Mouse (Mus musculus) kidney, embryonic 15.5 days (tissue): ENCODE results near the gene Hand2. TPM values are rescaled to one million over a fixed set of nuclear protein-coding genes. Genes with fewer than 3 reads are reported as not detected.

ENCODE experiments used
- ATAC-seq: fragments of 200-750 bp; cut with Nextera tagmentation; replicated peaks from 2 replicates; pipeline ENCODE4 v1.8.0; 2017; ENCODE audit warnings: moderate TSS enrichment; ENCODE audit not compliant: low FRiP score
- H3K27ac ChIP-seq: fragments of 300-500 bp; sonication (generic); 2 replicates; pipeline ENCODE4 v1.5.1; 2015; ENCODE audit warnings: mild to moderate bottlenecking, inconsistent platforms
- H3K27me3 ChIP-seq: fragments of 300-500 bp; sonication (generic); 2 replicates; pipeline ENCODE4 v1.6.1; 2015; ENCODE audit warnings: inconsistent platforms
- H3K36me3 ChIP-seq: fragments of 300-500 bp; sonication (generic); 2 replicates; pipeline ENCODE4 v1.6.1; 2015; ENCODE audit warnings: inconsistent platforms
- H3K4me1 ChIP-seq: fragments of 300-500 bp; sonication (generic); 2 replicates; pipeline ENCODE4 v1.6.1; 2015; ENCODE audit warnings: inconsistent platforms
- H3K4me2 ChIP-seq: fragments of 300-500 bp; sonication (generic); 2 replicates; pipeline ENCODE4 v1.6.1; 2015; ENCODE audit warnings: moderate library complexity, mild to moderate bottlenecking, inconsistent platforms
- H3K4me3 ChIP-seq: fragments of 300-500 bp; sonication (generic); replicated peaks from 2 replicates; pipeline ENCODE4 v1.5.1; 2015; ENCODE audit warnings: mild to moderate bottlenecking, inconsistent platforms
- H3K9ac ChIP-seq: fragments of 300-500 bp; sonication (generic); 2 replicates; pipeline ENCODE4 v1.6.1; 2015; ENCODE audit warnings: mild to moderate bottlenecking, inconsistent platforms
- H3K9me3 ChIP-seq: fragments of 300-500 bp; sonication (generic); replicated peaks from 2 replicates; pipeline ENCODE4 v1.6.1; 2016; ENCODE audit warnings: inconsistent platforms
- WGBS: fragments of 180-500 bp; shearing (Covaris S2); methylation state at CpG from one replicate; pipeline ENCODE4 v1.1.7; 2015; ENCODE audit warnings: mixed read lengths; 5-methylcytosine and 5-hydroxymethylcytosine counted together
- polyA plus RNA-seq: library from polyadenylated mRNA; unstranded; fragments of >200 nt; fragmentation: Nextera tagmentation; extraction: Ambion mirVana; gene quantifications from 2 replicates; pipeline ENCODE4 v1.2.1, GENCODE M21; 2015

The Hand2 gene
- polyA plus RNA-seq, 1 experiment from 2014 or later, result 1.7 TPM

DNA sequence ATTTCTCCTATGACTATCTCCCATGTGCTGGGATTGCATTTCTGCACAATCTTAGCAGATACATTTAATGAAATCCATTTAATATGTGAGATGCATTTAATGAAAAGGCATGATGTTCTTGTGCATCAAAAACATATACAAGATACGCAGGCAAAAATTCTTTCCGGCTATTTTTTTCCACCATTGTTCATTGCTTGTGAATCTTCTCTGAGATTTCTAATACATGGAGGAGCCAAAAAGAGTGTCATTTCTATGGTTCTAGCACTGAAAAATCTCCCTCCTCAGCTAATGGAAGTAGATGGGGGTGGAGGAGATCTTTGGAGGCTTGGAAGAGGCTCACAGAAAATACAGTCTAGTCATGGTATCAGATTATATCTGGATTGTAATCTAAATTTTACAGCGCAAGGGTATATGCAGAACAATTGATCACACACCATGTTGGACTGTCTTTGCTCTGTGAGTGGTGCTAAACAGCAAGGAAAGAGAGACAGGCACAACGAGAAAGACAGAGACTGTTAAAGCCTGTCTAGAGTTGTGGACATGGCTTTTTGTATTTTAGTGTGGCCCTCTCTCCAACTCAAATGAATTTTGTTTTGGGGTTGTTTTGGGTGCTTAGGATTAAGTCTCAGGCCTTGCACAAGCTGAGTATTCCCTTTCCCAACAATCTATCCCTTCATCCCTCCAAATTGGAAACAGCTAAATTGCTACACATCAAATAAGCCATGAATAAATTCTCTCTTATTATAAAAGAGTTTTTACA, 16.7 kb downstream of the Hand2 start:
- no peak for ATAC-seq
- WGBS, result 36% methylated on average over 4 of the region's 4 CpGs
- H3K4me1 ChIP-seq, result peaks cover 22% of the 10 kb centered on the region
- no peak overlapping the region for H3K9ac ChIP-seq
- no peaks in the 10 kb centered on the region for H3K9me3 ChIP-seq
- peaks cover 100% of the 10 kb centered on the region for H3K27me3 ChIP-seq
- no peak overlapping the region for H3K27ac ChIP-seq
- no peak overlapping the region for H3K4me3 ChIP-seq
- H3K36me3 ChIP-seq, result no peaks in the 10 kb centered on the region
- H3K4me2 ChIP-seq, result no peak overlapping the region

DNA sequence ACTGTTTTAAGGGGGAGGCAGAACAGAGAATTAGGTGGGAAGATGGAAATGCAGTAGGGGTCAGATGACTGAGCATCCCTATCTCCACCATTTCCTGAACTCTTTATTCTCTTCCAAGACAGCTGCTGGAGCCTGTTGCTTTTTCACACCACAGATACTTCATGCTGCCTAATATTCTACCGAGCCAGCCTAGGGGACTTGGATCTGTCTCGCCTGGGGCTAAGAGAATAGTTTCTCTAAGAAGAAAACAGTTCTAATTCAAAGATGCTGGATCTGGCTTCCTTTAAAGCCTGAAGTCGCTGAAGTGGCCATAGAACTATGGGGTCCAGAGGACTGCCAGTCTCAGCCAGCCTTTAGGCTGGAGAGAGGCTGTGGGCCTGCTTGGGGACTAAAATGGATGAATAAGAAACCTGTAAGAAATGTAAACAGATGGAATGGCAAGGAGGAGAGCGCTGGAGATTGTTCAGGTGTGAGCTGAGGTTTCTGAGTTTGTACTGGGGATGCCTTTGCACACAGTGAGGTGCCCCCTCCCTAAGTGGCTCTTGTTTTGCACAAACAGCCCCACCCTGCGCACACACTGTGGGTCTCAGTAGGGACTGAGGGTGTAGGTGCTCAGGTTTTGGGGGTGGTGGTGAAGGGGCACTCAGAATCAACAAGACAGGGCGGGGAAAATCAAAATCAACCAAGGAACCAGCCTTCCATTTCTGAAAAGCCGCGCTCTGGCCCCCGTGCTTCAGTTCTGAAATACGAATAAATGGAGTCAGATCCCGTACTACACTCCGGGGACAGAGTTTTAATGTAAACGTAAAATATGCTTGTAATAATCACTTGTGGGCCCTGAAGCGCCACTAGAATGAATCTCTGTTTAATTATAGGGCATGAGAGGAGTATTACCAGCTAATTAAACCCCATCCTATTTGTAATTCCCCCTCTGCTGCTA, 19.2 kb downstream of the Hand2 start:
- no peak overlapping the region for H3K27ac ChIP-seq
- H3K9me3 ChIP-seq, result no peaks in the 10 kb centered on the region
- peaks cover 100% of the 10 kb centered on the region for H3K27me3 ChIP-seq
- ATAC-seq, result no peak
- peaks cover 13% of the 10 kb centered on the region for H3K4me1 ChIP-seq
- H3K9ac ChIP-seq, result no peak overlapping the region
- WGBS, result 8% methylated on average over 14 of the region's 14 CpGs
- no peak overlapping the region for H3K4me2 ChIP-seq
- H3K36me3 ChIP-seq, result no peaks in the 10 kb centered on the region
- H3K4me3 ChIP-seq, result no peak overlapping the region

- Histone ChIP-seq H3K9ac (no peak overlapping the region), H3K36me3 (no peaks in the 10 kb centered on the region), H3K4me2 (peak overlapping the region; percentile 57), H3K4me1 (peaks cover 13% of the 10 kb centered on the region), H3K27me3 (peaks cover 100% of the 10 kb centered on the region), H3K9me3 (no peaks in the 10 kb centered on the region), H3K27ac (no peak overlapping the region), H3K4me3 (peak overlapping the region; percentile 30)
- peak; percentile 61 for ATAC-seq
- 2% methylated on average over 41 of the region's 41 CpGs for WGBS
These were observed 20.2 kb downstream of the Hand2 start for GRCm38 (mm10) chr8:57340840-57341540.

DNA sequence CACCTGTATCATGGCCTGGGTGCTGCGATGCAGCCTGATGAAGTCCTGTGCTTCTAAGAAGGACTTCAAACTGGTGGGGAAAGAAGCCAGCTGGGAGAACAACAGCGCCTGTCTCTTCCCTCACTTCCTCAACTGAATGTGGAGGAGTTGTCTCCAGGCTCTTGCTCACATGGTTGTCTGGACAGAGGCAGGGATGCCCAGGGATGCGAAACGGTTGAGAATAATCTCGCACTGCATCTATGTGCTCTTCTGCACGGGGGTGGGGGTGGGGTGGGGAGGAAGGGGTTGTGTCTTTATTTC, 20.7 kb downstream of the Hand2 start:
- Histone ChIP-seq H3K9ac (no peak overlapping the region), H3K36me3 (no peaks in the 10 kb centered on the region), H3K4me1 (peaks cover 13% of the 10 kb centered on the region), H3K27ac (no peak overlapping the region), H3K9me3 (no peaks in the 10 kb centered on the region), H3K4me3 (no peak overlapping the region), H3K27me3 (peaks cover 100% of the 10 kb centered on the region), H3K4me2 (peak overlapping the region; percentile 57; the same call in 1 of the 2 replicates)
- WGBS, result under 1% methylated on average over 6 of the region's 6 CpGs
- no peak for ATAC-seq

- 4% methylated on average over 12 of the region's 12 CpGs for WGBS
- no peak overlapping the region for H3K4me3 ChIP-seq
These were observed 21.8 kb downstream of the Hand2 start for GRCm38 (mm10) chr8:57342386-57343090.

DNA sequence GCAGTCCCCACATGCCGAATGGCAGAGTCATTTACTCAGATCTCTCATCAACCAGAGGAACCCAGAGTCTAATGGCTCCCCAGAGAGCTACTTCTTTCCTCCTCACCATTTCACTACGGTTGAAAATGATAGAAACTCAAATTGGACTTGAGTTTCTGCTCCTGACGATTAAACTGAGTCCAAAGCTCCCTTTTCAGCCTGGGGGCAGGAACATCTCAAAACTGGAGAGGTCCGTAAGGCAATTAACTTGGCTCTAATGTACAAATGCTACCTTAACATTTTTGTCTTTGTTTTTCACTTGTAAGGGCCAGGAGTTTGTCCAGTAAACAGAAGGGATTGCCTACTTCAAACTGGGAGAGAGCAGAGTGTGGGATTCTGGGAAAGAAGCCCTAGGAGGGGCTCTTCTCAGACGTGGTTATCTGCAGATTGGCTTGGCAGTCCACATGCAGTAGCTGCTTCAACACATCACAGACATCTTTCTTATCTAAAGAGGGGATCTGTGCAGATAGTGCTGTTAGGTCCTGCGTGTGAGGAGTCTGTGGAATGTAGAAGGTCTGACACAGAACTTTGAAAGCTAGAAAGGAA, 23.0 kb downstream of the Hand2 start:
- H3K9me3 ChIP-seq, result no peaks in the 10 kb centered on the region
- peaks cover 100% of the 10 kb centered on the region for H3K27me3 ChIP-seq
- H3K36me3 ChIP-seq, result no peaks in the 10 kb centered on the region
- no peak for ATAC-seq
- H3K4me3 ChIP-seq, result no peak overlapping the region
- peaks cover 14% of the 10 kb centered on the region for H3K4me1 ChIP-seq
- 6% methylated on average over 6 of the region's 6 CpGs for WGBS
- no peak overlapping the region for H3K4me2 ChIP-seq
- H3K27ac ChIP-seq, result no peak overlapping the region
- H3K9ac ChIP-seq, result no peak overlapping the region

More at GRCm38 (mm10) chr8:57342386-57343090, 21.8 kb downstream of the Hand2 start:
- Histone ChIP-seq H3K4me2 (no peak overlapping the region), H3K9ac (no peak overlapping the region), H3K27me3 (peaks cover 100% of the 10 kb centered on the region), H3K36me3 (no peaks in the 10 kb centered on the region), H3K9me3 (no peaks in the 10 kb centered on the region), H3K27ac (no peak overlapping the region), H3K4me1 (peaks cover 13% of the 10 kb centered on the region)
- no peak for ATAC-seq

DNA sequence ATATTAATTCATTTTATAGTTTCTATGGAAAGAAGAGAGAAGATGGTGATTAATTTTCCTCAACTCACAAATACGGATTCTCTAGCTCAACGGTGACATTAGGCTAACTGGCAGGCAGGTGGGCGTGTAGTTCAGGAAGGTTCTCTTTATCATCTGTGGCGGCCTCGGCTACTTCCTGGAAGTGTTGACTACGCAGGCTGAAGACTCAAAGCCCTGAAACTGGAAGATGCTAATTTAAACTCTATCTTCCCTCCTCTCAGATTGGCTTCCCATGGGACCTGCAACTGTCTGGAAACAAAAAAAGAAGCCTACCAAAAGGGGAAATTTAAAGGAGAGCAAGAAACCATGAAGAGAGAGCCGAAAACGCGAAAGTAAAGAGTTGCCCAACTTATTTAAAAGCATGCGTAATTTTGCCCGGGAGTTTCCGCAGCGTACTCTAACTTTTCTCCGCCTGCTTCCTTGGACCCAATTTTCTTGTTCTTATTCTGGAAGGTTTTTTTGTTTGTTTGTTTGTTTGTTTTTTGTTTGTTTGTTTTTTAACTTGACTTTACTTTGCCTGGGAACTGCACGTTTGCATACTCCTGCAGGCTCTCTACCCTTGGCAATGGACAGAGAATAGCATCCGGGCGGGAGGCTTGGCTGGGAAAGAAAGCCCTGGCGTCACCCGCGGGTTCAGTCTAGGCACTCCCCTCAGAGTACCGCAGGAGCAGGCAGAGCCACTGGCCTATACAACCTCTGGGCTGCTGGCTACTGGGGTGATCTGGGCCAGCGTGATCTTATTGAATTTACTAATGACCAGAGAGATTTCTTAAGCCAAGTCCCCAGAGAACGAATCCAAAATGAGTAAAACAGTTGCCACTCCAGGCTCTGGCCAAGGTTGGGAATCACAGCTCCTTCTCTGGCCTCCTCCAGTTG, 24.4 kb downstream of the Hand2 start:
- H3K27me3 ChIP-seq, result peaks cover 100% of the 10 kb centered on the region
- ATAC-seq, result no peak
- peaks cover 17% of the 10 kb centered on the region for H3K4me1 ChIP-seq
- 2% methylated on average over 23 of the region's 23 CpGs for WGBS
- no peak overlapping the region for H3K9ac ChIP-seq
- H3K27ac ChIP-seq, result no peak overlapping the region
- H3K9me3 ChIP-seq, result no peaks in the 10 kb centered on the region
- H3K4me2 ChIP-seq, result no peak overlapping the region
- no peak overlapping the region for H3K4me3 ChIP-seq
- H3K36me3 ChIP-seq, result no peaks in the 10 kb centered on the region

DNA sequence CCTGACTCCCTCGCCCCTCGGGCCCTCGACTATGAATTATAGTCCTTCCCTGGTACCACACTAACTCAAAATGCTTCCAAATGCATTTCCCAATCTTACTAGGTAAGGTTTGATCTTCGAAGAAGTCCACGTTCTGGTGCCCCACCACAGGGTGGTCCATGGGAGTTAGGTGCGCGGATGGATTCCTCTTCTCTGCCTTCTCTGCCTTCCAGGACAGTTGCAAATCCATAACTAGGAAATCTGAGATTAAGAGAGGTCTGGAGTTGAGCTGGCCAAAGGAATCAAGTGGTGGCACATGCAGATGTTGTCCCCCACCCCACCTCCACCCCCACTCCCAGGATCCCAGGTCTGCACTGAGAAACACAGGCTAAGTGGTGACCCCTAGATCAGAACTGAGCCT, 25.6 kb downstream of the Hand2 start:
- H3K27ac ChIP-seq, result no peak overlapping the region
- 10% methylated on average over 7 of the region's 7 CpGs for WGBS

GRCm38 (mm10) chr8:57347141-57347540, 26.4 kb downstream of the Hand2 start:
- Histone ChIP-seq H3K9ac (no peak overlapping the region), H3K9me3 (no peaks in the 10 kb centered on the region), H3K36me3 (no peaks in the 10 kb centered on the region), H3K4me2 (no peak overlapping the region), H3K27ac (no peak overlapping the region), H3K4me3 (no peak overlapping the region), H3K27me3 (peaks cover 98% of the 10 kb centered on the region), H3K4me1 (0 out of 2 replicates have a peak, but pooled peaks cover 4% of the 10 kb centered on the region)
- 10% methylated on average over 5 of the region's 5 CpGs for whole genome bisulfite sequencing
- ATAC-seq, result no peak

More for the DNA sequence above, 25.6 kb downstream of the Hand2 start:
- Histone ChIP-seq H3K27me3 (peaks cover 98% of the 10 kb centered on the region), H3K9me3 (no peaks in the 10 kb centered on the region), H3K36me3 (no peaks in the 10 kb centered on the region), H3K4me3 (no peak overlapping the region), H3K4me1 (peaks cover 8% of the 10 kb centered on the region), H3K4me2 (no peak overlapping the region), H3K9ac (no peak overlapping the region)
- no peak for ATAC-seq

DNA sequence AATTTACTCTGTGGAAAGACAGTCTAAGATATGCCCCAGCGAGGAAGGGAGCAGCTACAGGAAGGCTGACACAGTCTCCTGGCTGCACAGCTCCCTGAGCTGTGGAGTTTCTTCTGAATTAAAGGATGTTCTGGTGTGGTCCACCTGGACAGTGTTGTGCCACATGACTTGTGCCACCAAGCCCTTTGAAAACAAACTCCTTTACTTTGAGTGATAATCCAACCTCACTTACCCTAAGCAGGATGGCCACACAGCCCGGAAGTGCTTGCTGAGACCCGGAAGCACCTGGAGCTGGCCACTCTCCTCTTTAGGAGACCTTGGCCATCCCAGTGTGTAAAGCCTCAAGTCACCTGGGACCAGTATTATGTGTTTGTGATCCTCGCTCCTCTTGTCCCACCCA, 27.5 kb downstream of the Hand2 start:
- Histone ChIP-seq H3K27me3 (peaks cover 98% of the 10 kb centered on the region), H3K9ac (no peak overlapping the region), H3K4me3 (no peak overlapping the region), H3K4me2 (no peak overlapping the region), H3K4me1 (peaks cover 4% of the 10 kb centered on the region; the same call in 1 of the 2 replicates), H3K27ac (no peak overlapping the region), H3K36me3 (no peaks in the 10 kb centered on the region), H3K9me3 (no peaks in the 10 kb centered on the region)
- ATAC-seq, result no peak
- WGBS, result 9% methylated on average over 4 of the region's 4 CpGs
